Mouse (Mus musculus): ENCODE results near the gene Suclg2.

Gene Suclg2

DNA sequence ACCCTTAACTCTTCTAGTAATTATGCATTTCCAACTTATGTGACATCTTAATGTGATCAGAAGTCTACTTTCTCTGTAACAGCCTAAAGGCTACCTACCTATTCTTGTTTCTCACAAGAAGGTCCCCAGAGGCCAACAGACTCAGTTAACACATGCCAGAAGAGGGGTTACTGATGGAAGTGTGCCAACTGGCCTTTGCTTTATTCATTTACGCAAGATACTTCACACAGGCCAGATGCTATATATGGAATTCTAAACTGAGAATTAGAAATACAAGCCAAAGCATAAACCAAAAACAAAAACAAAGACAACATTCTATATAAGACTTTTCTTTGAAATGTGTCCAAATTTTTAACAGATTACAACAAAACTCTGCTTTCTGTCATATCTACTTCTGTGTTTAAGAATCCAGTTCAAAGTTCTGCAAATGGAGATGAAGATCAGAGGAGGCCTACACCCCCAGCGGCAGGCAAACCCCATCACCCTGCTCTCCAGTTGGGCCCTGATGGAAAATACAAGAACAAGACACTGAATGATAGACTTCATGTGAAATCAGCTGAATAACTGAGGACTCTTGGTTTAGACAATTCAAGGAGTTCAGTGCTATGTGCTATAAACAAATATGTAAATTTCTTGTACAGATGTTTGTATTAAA lies 155.1 kb downstream of the Suclg2 start:
- DNase-seq (ENCODE audit: low spot score in 2 of 2), result no peak

DNA sequence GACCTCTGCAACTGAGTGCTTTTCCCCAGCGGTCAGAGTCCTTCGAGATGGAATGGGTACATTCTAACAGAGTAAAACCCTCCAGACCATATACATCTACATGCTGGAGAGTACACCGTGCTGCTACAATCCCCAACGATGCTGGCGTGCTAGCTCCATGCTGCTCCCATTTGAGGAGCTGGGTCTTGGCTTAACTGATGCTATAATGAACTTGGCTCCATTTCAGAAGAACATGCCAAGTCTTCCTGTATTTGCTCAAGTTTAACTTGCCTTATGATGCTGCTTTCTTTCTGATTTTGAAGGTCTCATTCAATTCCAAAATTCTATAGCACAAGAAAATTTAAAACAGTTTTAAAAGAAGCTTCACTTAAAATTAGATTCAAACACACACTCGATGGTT lies 162.3 kb downstream of the Suclg2 start:
- no peak for DNase-seq (ENCODE audit: low spot score in 2 of 2)

DNA sequence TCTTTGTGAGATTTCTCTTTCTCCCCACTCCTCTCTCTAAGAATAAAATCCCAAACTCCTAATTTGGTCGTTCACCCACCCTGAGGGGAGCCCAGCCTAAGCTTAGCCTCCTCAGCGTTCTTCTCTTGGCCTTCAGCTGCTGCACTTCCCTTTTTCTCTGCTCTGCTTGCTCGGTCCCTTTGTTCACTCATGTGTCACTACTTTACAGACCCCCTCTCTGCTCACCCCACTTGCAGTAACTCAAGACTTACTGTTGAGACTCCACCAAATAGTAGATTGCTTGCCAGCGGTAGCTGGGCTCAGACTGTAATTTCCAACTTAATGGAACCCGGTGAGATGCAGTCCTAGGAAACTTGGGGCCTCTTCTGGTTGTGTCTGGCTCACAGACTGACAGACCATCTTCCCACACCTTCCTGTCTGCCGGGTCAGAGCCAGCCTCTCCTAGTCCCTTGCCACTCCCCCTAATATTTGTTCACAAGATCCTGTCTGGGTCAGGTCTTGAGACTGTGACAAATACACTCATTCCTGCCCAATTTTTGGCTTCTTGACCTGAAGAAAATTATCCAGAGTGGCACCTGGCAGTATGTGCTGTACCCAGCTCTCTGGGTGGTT lies 166.2 kb downstream of the Suclg2 start:
- DNase-seq (ENCODE audit: low spot score in 2 of 2), result no peak

DNA sequence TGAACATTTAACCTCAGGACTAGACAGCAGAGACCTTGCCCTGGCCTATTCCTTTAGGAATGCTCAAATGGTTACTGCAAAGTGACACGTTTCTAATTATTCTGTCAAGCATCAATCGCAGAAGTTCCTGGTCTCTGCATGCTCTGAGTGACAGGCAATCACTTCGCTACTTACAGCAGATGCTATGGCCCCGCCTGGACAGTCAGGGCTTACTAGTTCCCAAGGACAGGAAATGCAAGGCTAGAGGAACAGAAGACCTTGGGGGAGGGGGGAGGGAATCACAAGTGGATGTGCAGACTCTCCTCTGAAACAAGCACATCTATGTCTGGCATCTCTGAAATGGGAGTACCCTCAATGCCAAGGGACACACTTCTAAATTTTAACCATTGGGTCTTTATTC lies 167.6 kb downstream of the Suclg2 start:
- no peak for DNase-seq (ENCODE audit: low spot score in 2 of 2)

DNA sequence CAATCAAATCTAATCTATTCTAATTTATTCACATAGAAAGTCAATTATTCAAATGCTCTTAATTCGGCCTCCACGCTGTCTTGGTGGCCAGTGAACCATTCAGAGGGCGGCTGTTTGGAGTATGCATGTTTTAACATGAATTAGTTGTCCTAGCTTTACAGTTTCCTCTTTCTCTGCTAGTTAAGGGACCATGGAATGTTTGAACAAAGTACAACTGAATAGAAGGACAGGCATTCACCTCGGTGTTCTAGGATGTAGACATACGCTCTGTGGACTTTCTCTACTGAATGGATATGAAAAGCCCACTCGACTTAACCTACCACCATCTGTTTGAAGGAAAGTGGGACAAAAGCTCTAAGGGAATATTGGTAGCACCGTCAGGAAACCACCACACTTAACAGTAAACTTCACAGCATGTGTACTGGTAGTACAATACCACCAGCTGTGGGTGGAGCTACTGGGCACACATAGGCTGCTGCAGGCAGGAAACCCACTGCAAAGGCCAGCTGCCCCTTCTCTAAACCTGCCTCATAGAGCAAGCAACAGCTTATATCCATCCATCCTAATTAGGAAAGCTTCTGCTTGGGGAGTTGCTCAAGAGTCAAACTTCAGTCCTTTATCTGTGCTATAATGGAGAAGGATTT lies 172.3 kb downstream of the Suclg2 start:
- DNase-seq (ENCODE audit: low spot score in 2 of 2), result no peak

DNA sequence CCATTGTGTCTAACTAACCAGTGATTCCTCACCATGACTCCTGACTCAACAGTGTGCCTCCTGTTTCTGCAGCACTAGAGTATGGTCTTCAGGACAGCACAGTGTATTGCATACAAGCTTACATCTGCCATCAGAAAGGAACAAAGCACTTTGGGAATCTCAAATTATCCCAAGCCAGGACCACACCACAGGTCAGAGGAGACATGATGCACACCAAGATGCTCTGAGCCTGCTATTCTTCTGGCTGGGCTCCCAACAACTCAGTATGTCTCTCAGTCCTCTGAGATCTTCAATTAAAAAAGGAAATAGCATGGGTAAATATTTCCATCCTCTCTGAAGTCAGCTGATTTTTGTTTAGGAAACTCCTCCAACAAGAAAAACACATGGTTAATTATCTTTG lies 172.9 kb downstream of the Suclg2 start:
- DNase-seq (ENCODE audit: low spot score in 2 of 2), result no peak

DNA sequence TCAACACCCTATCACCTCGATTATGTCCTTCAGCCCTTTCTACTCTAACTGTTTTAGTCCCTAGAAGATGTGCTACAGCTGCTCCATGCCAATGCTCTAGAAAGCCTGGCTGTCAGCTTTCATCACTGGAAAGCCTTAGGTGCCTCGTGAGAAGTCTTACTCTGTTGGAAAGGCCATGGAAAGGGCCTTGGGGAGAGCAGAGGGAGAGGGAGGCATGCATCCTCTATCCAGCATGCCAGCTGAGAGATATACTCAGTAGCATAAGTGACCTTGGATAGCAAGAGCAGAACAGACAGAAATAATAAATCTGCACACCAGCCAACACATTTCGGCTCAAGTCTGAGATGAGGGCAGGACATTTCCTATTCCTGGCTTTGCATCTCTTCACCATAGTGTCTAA lies 173.3 kb downstream of the Suclg2 start:
- DNase-seq (ENCODE audit: low spot score in 2 of 2), result no peak

DNA sequence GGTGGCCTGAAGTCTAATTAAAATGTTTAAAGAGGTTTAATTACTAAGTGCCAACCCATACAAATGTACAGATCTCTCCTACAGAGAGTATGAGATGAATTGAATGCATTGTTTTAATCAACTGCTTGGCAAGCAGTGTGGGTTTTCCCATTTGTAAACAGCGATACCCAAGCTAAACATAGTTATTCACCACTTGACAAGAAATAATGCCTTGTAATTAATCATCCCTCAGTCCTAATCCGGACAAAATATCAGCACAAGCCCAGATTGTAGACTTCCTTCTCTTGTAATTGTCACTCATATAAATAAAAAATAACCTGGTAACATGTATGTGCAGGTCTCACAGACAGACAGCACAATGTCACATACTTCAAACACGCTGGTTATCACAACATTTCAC lies 183.4 kb downstream of the Suclg2 start:
- DNase-seq (ENCODE audit: low spot score in 2 of 2), result no peak

DNA sequence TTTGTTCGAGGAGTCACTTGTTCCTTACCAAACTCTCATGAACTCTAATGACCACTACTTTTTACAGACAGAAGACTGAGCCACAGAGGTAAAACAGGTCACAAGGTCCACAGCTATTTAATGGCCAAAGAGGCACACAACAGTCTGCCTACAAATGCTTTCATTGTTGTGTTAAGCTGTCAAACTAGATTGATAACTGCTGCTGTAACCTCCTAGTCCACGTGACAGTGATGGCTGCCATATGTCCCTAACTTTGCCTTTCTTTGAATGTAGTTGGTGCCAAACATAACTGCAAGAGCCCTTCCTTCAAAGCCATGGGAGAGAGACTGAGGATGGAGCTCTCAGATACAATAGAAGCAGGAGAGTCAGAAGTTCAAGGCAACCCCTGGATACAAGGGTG lies 198.8 kb downstream of the Suclg2 start:
- no peak for DNase-seq (ENCODE audit: low spot score in 2 of 2)

DNA sequence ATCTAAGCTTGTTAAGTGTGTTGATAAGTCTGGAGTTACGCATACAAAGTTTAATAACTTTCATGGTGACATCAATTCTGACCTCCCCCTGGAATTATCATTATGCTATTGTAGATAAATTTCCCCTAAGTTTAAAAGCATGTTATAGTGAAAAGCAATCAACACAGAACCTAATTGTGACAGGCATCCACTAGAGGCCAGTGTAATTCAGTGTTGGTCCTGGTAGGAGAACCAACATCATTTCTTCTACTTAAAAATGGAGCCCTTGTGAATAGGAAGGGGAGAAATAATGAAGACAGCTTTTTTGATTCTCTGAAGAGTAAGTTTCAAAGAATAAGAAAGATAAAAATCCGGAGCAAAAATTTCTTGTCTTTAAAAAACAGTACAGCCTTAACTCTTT lies 200.2 kb downstream of the Suclg2 start:
- DNase-seq (ENCODE audit: low spot score in 2 of 2), result no peak

DNA sequence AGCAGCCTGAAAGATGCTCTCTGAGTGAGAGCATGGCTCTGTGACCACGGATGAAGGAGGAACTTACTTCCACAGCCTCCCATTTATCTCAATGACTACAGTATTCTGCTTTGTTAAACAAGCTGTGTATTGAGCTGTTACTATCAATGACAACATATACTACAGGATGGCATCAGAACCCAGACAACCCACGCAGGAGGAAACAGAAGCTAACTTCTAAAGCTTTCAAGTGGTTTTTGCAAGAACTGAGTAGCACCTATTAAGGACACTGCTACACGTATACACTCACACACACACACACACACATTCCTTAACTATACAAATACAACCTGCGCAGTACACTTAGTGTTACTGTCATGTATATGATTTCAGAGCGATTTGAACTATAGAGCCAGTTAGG lies 202.9 kb downstream of the Suclg2 start:
- no peak for DNase-seq (ENCODE audit: low spot score in 2 of 2)

DNA sequence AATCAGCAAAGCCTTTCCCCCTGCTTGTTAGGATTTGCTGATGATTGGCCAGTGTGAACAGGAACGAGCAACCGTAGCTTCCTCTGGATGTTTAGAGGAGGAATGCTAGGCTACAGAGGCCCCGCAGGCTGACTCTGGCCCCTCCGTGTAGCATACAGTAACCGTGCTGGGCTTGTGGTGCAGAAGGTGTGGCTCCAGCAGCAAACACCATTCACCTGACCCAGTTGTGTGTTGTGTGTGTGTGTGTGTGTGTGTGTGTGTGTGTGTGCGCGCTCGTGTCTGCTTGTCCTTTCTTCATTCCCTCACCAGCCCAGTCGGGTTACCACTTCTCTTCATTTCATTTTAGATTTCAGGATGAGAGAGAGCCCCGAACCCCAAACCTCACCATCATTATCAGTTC lies 203.9 kb downstream of the Suclg2 start:
- DNase-seq (ENCODE audit: low spot score in 2 of 2), result no peak

DNA sequence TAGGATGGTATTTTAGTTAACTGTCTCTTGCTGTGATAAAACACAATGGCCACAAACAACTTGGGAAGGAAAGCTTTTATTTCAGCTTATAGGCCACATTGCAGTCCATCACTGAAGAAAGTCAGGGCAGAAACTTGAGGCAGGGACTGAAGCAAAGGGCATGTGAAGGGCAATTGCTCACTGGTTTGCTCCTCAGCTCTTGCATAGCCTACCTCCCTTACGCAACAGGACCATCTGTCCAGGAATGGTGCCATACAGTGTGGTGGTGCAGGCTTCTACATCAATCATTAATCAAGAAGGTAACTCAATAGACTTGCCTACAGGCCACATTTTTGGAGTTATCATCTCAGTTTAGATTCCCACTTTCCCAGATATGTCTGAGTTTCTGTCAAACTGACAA lies 206.9 kb downstream of the Suclg2 start:
- no peak for DNase-seq (ENCODE audit: low spot score in 2 of 2)

DNA sequence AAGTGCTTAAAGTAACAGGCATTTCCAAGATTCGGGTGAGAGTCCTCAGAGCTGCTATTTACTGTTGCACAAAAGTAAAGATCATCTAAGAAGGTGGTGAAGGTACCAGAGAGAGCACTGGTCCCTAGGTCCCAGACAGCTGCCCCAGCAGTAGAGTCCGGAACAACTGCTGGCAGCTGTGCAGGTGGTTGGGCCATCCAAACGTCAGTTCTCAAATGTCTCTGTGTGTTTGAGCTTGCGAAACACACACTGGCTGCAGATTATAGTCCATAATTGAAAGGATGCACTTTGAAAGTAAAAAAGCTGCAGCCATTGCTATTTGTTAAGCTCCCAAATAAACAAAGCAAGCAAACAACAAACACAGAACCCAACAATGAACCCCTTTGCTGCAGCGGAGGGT lies 217.8 kb downstream of the Suclg2 start:
- DNase-seq (ENCODE audit: low spot score in 2 of 2), result no peak

DNA sequence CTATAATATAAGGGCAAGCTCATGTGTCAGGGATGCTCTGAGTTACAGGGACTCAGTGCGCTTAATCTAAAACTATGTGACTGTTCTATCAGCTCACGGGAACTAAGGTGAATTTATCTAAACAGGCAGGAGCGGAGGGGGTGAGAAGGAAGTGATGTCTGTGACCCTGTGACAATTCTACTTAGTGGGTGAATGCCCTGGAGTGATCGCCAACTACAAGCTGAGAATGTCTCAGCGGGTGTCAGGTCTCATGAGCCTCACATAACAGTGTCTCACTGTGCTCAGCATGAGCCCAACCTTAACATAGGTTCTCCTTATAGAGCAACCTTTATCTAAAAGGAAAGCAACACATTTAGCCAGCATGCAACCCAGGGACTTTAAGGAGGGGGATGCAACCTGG lies 219.0 kb downstream of the Suclg2 start:
- no peak for DNase-seq (ENCODE audit: low spot score in 2 of 2)

DNA sequence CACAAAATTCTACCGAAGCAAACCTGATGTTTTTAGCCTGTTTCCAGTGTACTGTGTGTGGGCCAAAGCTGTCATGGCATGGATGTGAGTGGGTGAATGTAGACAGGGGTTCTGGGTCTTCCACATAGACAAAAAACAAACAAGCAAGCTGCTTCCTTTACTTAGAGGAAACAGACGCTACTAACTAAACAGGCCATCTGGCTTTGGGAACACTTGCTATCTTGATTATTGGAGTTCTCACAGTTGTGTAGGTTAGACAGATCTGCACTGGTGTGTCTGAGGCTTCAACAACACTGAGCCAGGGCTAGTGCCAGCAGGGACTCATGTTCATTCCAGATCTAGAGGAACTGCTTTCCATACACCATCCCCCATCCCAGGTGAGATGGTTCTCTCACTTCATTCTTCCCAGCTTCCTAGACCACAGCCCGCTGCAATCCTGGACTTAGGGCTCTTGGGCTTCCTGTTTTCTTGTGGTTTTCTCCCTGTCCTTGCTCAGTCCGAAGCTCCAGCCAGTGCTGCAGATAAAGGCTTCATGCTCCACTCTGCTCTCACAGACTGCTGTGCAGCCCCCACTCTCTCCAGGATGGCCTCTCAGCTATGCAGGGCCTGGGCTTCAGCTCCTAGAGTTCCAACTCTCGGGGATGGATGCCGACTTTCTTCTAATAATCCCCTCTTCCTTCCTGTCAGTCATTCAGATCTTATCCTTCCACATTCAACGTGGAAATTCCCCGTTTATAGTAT lies 226.2 kb downstream of the Suclg2 start:
- DNase-seq (ENCODE audit: low spot score in 2 of 2), result no peak

DNA sequence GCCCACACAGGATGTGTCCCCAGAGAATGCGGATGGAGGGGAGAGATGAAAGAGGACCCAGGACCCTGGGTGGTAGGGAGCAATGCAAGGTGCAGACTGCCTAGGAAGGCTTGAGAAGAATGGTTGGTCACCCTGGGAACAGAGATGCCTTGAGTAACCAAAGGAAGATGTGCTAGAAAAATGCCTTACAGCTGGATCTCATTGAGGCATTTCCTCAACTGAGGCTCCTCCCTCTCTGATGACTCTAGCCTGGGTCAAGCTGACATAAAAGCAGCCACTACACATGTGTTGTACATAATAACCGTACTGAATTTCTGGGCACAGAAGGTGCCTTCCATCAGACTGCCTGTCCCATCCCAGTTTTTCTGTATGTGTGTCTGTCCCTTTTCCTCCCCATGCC lies 227.6 kb downstream of the Suclg2 start:
- DNase-seq (ENCODE audit: low spot score in 2 of 2), result no peak

DNA sequence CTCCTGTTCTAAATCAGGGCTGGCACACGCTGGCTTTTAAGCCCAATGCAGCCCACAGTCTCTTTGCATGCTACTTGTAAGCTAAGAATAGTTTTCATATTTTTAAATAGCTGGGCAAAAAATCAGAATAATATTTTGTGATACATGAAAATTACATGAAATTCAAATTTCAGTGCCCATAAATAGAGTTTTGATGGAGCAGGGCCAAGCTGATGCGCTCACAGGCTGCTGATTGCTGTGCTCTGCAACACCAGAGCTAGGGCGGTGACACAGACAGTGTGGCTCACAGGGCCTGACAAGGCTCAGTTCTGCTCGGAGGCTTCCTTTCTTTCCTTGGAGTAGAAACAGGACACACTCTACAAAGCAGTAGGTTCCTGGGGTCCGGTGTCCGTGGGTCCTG lies 232.8 kb downstream of the Suclg2 start:
- DNase-seq (ENCODE audit: low spot score in 2 of 2), result peak in 1 of 2 experiments; percentile 11

DNA sequence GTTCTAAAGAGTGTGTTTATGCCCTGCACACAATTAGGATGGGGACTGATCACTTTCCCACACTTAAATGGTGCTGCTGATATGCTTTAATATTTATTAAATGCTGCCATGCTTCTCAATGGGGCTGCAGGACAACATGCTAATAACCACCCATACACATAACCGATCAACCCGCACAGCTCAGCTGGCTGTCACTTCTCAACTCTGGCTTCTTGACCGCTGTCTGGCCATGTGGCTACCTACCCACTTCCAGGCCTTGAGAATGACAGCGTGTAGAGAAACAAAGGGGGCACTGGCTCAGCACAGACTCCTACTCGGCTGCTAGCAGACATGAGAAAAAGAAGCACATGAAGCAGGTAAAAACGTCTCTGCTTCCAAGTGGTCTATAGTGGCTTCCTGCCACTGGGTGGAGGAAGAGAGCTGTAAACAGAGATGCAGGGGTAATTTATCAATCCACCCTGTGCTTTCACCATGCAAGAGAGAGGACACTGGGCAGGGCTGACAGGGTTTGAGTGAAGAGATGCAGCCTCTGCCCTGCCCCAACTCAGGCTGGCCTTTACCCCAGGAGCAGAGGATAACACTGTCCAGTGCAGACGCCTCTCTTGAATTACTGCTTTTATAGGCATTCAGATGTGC lies 234.3 kb downstream of the Suclg2 start:
- DNase-seq (ENCODE audit: low spot score in 2 of 2), result peak in 1 of 2 experiments; percentile 17

DNA sequence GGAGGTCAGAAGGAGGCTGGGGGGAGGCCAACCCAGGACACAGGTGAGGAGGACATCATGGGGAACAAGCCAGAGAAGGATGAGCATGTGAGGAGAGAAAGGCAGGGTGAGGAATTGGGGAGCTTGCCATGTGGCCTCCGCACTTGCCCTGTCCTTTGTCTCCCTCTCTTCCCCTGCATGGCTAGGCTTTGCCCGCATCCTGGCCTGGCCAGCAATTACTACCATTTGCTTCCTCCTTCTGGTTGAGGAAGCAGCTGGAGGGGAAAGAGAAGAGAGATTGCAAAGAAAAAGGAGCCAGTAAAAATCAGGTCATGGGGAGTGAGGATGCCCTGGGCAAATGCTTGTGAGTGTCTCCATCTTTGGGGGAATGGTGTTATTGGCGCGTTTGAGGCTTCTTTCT lies 234.9 kb downstream of the Suclg2 start:
- DNase-seq (ENCODE audit: low spot score in 2 of 2), result peak in 1 of 2 experiments; percentile 13

DNA sequence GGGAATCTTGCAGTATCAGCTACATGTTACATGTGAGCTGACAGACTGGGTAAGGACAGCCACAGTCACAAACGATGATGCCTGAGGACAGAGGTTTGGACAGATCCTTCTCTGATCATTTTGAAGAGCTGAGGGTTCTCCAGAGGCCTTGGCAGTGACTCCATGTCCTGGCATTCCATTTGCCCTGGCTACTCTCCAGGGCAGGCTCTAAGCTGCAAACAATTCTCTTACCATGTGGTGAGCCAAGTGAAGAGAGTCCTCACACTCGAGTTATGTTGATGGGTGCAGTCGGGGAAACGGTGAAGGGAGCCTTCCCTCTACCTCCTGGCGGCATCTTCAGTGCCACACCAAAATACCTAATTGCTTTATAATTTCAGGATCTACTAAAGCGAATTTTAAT lies 235.5 kb downstream of the Suclg2 start:
- DNase-seq (ENCODE audit: low spot score in 2 of 2), result peak in 1 of 2 experiments; percentile 18

DNA sequence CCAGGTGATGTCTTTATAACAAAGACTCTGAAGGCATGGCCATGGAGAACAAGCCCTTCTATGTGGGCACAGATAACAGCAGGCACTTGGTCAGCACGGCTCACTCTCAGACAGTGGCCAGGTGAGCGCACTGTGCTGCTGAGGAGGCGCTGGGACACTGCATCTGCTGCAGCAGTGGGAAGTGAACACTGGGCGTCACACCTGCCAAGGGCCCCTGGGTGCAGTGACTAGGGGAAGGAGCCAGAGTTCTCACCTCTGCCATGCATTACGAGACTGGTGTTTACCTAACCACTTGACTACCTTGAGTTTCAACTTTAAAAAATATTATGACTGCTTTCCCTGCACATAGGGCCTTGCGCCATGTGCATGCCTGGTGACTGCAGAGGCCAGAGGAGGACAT lies 238.8 kb downstream of the Suclg2 start:
- DNase-seq (ENCODE audit: low spot score in 2 of 2), result no peak
